Mouse (Mus musculus) heart, postnatal 14 days (tissue): Measurements from ENCODE around the gene Ebf3. TPM values are rescaled to one million over a fixed set of nuclear protein-coding genes. Genes with fewer than 3 reads are reported as not detected.

ENCODE experiments used
- DNase-seq, 2 experiments: peaks; one replicate each; pipeline ENCODE4 v3.0.0; 2021 to 2022
- intact Hi-C: fragments of 180-260 bp; cut with DNase I; formaldehyde crosslinking; loops from one replicate; pipeline ENCODE4 v1.15.1; 2025
- total RNA-seq, 2 experiments: library from RNA; stranded (reverse); gene quantifications; 2 replicates each; pipeline ENCODE4 v1.2.3; 2021

Gene Ebf3
- total RNA-seq, 2 experiments from 2014 or later, result 13.2 to 15.2 TPM

- peak in 1 of 2 experiments; percentile 22 for DNase-seq
- intact Hi-C loops, result loop anchor here (5.0 kb wide), 1 partner anchor 50 kb away; no protein-coding TSS in a partner anchor
Observed at GRCm38 (mm10) chr7:137297594-137298381, 16.5 kb downstream of the Ebf3 start.

- no peak for DNase-seq
- intact Hi-C loops, result loop anchor here (5.0 kb wide), 1 partner anchor 50 kb away; no protein-coding TSS in a partner anchor
Observed at GRCm38 (mm10) chr7:137297131-137297530, 17.1 kb downstream of the Ebf3 start.

DNA sequence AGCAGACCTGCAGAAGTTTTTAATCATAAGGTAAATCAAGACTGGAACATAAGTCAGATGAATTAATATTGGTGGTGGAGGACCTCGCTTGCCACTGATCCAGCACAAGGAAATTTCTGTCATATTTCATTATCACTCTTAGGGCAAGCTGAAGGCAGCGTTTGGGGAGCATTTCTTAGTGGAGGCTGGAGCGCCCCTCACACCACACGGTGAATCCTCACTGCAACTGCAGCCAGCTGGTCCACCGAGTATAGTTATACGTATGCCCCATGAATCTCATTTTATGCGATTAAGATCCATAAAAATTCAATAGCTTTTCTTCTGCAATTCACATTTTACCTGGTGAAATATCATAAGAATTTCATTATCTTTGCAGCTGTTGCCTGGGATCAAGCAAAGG, 18.6 kb downstream of the Ebf3 start:
- no peak for DNase-seq
- intact Hi-C loops, result loop anchor here (5.0 kb wide), 1 partner anchor 48 kb away; no protein-coding TSS in a partner anchor

GRCm38 (mm10) chr7:137294446-137294845, 19.8 kb downstream of the Ebf3 start:
- intact Hi-C loops, result no loop called here
- no peak for DNase-seq

GRCm38 (mm10) chr7:137289290-137289957, 24.8 kb downstream of the Ebf3 start:
- no peak for DNase-seq
- intact Hi-C loops, result no loop called here

DNA sequence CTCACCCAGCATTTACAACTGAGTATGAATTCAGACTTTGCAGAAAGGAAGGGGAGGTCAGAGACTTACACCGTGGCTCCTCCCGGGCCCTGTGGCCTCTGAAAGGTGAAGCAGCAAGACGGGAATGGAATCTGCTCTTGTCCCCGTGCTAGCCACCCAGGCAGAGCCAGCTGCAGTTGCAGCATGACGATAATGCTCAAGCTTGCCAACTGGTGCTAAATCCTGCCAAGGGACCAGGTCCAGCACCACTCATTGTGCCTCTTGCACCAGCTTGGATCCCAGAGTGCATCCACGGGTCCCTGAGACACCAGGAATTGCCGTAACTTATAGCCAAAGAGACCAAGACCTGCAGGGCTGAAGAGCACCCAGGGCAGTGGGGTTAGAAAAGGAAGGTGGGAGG, 36.1 kb downstream of the Ebf3 start:
- DNase-seq, result peak; percentile 31 to 42

GRCm38 (mm10) chr7:137277713-137278112, 36.5 kb downstream of the Ebf3 start:
- intact Hi-C loops, result no loop called here

More for the DNA sequence above, 36.1 kb downstream of the Ebf3 start:
- intact Hi-C loops, result no loop called here

DNA sequence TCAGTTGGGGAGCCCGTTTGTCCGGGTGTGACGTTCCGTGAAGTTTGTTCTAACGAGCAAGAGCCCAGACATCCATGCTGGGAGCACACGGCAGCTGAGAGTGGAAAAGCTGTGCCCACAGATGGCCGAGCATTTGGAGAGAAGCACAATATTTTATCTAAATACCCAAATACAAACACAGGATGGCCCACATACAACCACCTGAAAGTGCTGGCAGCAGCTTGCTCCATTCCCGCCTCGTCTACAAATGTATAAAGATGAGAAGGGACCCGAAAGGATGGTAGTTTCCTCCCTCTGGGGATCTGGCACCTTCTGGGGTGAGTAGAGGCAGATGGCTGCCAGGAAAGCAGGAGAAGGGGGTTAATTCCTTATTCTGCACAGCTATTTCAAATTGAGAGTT, 42.0 kb downstream of the Ebf3 start:
- intact Hi-C loops, result no loop called here
- no peak for DNase-seq

More at GRCm38 (mm10) chr7:137277713-137278112, 36.5 kb downstream of the Ebf3 start:
- DNase-seq, result no peak

DNA sequence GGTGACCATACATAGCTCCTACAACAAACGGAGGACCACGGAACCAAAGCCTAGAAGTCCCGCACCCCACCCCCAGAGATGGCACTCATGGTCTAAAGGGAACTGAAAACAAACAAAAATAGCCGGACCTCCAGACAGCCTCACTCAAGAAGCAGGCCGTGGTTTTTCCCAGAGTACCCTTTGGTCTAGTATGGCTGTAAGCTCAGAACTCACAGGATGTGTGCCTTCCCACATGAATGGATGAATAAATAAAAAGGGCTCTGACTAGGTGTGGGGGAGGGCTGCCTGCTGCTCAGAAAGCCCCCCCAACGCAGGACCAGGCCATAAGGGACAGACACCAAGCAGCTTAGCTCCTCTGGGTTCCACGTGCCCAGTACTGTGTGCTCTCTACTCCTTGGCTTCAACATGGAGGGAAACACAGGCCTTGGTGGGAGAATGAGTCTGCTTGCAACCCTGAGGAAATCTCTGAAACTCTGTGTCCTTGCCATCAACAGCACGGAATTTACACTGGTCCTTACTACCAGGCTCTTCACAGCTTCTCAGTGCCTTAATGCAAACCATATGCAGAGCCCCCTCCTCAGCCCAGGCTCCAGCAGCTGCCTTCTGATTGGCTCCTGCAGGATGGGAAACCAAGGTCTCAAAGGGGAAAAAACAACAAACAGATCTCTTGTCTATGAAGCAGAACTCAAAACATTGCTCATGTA, 45.6 kb downstream of the Ebf3 start:
- DNase-seq, result no peak
- intact Hi-C loops, result no loop called here

DNA sequence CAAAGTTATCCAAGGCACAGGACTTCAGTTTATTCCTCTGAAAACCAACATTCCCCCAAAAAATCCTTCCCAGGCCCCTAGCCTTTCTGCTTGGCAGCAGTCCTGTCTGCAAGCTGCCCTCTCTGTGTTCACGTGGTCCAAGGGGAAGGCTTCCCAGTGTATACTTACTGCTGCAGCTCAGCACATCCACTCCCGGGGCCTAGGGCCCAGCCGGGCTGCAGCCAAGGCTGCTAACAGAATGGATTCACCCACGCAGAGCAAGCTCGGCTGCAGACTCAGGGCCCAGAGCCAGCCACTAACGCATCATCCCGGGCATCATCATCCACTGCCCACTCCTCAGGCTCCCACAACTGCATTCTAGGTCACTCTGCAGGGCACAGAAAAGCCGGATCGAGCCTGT, 46.8 kb downstream of the Ebf3 start:
- intact Hi-C loops, result no loop called here

DNA sequence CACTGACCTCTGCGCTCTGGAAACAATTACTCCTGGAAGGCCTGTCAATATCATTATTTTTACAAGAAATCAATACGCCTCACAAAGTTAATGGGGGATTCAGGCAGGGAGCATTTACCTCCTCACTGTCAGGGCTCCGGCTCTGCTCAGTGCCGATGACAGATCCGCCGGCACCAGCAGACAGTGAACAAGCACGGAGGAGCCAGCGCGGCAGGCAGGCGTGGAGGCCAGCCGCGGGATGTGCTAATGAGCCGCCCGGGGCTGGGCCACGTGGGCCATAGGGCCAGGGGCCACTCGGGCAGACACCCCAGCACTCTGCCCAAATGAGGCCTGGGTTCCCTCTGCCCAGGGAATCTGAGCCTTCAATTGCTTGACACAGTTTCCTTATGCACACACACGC, 47.7 kb downstream of the Ebf3 start:
- intact Hi-C loops, result no loop called here
- DNase-seq, result no peak

More for the DNA sequence above, 46.8 kb downstream of the Ebf3 start:
- DNase-seq, result peak; percentile 40 to 43

DNA sequence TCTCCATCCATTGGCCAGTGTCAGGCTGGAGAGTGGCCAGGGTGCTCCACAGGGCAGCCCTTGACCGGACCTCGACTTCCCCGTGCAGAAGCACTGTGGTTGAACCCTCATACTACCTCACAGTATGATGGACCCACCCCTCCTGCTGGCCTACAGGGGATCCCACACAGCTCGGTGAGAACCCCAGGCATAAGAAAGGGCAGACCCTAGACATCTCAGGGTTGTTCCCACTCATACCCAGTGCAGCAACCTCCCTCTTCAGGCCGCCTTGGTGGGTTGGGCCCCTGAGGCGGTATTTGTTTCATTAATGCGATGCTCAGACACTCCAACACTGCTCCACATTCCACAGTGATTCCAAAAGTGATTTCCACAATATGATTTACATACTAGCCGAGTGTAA, 51.9 kb downstream of the Ebf3 start:
- intact Hi-C loops, result no loop called here
- no peak for DNase-seq

DNA sequence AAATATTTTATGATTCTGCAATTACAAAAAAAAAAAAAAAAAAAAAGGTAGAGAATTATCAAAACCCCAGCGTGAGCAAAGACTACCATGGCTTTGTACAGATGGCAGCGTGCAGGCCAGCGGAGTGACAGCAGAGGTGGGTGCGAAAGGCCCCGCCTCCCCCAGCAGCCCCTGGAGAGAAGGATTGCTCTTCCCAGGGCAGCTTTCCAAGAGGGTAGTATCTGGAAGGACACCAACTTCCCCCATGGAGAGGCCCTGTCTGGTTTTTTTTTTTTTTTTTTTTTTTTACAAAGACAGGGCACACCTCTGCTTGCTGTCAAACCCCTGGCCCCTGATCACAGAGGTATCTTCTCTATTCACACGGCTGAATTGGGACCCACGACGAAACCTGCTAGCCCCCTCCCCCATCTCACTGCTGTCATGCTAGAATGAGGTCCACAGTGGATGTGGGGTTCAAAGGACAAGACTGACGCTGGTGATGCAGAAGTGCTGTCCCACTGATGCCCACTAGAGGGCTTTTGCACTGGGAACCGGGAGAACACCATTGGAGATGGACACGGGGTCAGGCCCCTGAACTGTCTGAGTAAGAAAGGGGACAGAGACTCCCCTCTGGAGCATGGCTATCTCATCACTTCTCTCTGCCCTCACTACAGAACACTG, 67.9 kb downstream of the Ebf3 start:
- intact Hi-C loops, result loop anchor here (2.0 to 5.0 kb wide), 2 partner anchors 51 to 74 kb away; no protein-coding TSS in a partner anchor
- peak; percentile 73 to 82 for DNase-seq

GRCm38 (mm10) chr7:137244839-137245238, 69.4 kb downstream of the Ebf3 start:
- no peak for DNase-seq
- intact Hi-C loops, result loop anchor here (5.0 kb wide), 2 partner anchors 52 to 758 kb away; no protein-coding TSS in a partner anchor

DNA sequence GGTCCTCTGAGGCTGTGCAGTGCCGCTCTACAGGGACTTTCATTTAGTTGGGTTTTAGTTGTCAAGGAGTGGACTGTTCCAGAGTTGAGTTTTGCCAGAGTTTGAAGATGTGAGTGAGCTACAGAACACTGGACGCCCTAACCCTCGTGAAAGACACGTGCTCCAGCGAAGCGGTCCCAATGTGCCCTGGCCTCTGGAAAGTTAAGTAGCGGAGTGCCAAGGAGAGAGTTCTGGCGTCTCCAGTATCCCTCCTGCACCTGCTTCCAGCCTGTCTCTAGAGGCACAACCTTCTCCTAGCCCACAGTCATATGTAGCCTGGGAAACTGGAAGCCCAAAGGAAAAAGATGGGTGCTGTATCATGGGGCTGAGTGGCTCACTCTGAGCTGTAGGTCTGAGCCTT, 73.8 kb downstream of the Ebf3 start:
- intact Hi-C loops, result loop anchor here (5.0 kb wide), 1 partner anchor 753 kb away; no protein-coding TSS in a partner anchor
- DNase-seq, result no peak

- DNase-seq, result no peak
- intact Hi-C loops, result loop anchor here (5.0 kb wide), 1 partner anchor 752 kb away; no protein-coding TSS in a partner anchor
Observed at GRCm38 (mm10) chr7:137239542-137240133, 74.6 kb downstream of the Ebf3 start.

DNA sequence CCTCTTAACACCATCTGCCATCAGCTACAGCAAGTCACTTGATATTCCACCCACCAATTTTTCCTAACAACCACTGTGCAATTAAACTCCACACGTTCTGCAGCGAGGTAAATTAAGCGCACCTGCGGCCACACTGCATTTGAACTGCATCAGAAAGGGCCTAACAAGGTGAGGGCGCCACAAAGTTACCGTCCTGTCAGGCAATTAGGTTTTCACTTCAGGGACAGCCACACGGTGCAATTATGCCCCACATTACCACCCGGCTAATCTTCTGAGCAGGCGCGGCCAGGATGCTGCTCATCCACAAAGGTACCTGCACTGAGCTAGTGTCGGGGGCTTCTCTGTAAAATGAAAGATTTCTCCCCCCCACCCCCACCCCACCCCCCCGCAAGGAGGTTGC, 76.8 kb downstream of the Ebf3 start:
- intact Hi-C loops, result no loop called here
- no peak for DNase-seq

DNA sequence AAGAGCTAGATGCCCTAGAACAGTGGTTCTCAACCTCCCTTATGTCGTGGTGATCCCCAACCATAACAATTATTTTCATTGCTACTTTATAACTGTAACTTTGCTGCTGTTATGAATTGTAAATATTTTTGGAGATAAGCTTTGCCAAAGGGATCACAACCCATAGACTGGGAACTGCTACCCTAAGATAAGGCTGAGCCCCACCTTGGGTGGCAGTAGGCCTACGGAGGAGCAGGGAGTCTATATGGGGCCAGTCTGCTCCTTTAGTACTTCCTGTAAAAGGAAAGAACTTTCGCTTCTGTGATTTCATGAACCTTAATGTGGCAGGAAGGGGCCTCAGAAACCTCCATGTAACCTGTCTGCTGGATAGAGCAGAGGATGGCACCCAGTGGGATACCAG, 90.4 kb downstream of the Ebf3 start:
- no peak for DNase-seq
- intact Hi-C loops, result no loop called here

GRCm38 (mm10) chr7:137222831-137223505, 91.3 kb downstream of the Ebf3 start:
- intact Hi-C loops, result no loop called here
- DNase-seq, result no peak
